Mouse (Mus musculus): ENCODE measurements around the gene Nlrx1.
"Not testable (repeated sequence)": the region's sequence is repeated elsewhere in the genome, so short reads cannot be mapped to it uniquely, and the experiment has no call there.

Nlrx1 gene

DNA sequence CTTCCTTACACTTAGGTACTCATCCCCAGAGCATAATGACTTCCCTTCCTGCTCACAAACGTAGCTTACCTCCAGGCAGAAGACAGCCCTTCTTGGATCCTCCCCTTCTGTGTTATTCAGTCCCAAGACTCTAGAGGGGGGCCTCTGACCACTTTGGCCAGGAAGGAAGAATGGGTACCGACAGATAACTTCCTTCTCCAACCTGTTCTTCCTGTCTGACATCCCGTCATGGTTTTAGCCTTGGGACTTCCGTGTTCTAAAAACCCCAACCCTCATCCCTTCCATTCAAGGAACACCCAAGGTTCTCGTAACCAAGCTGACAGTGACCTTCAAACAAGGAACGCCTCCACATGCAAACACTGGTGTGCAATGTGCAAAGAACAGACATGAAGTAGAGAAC lies at the start of gene Nlrx1:
Gene Nlrx1, minus strand, starts transcription at position 168 of the 400 bp plus-strand sequence.
- no peak for DNase-seq

DNA sequence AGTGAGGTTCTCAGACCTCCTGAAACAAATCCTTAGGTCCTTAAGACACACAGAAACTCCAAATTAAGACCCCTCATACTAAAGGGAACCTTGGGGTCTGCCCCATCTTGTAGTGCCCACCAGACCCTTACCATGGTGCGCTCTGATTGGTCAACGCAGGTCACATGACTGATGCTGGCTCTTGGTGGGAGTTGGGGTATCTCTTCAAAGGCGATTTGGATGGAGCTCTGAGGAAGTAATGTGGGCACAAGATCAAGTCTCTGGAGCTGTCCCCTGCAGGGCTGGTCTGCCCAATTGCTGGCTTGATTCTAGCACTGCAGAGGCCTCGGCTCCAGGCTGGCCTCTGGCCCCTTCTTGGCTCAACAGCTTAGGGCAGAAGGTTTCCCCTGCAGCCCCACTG lies 49.1 kb upstream of the Nlrx1 start:
- DNase-seq: peak in 1 of 2 experiments; percentile 35

DNA sequence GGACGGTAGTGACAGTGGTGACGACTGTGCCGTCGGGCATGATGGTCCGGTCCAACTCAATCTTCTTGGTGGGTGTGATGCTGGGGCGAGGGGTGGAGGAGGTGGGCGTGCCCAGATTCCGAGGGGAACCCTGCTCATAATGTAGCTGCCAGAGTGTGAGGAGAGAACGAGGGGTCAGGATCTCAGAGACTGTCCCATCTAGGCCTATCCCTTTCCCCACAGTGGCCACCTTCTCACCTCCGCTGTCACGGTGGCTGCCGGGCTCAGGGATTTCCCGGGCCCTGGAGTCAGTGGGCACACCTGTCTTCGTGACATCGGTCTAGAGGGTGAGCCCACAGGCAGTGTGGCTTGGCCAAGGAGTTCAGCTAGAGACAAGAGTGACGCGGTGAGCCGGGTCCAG lies 46.5 kb upstream of the Nlrx1 start:
- no peak for DNase-seq

DNA sequence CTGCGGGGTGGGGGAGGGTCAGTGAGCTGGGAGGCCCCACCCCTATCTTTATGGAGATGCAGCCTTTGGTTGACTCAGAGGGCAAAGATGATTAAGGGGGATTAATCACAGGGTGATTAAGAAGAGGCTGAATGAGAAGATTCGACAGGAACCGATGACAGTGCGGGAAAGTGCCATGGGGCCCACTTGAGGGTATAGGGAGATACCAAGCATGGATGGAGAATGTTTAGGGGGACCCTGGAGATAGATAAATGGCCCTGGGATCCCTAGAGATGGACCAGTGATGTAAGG lies 45.8 kb upstream of the Nlrx1 start:
- no peak for DNase-seq

DNA sequence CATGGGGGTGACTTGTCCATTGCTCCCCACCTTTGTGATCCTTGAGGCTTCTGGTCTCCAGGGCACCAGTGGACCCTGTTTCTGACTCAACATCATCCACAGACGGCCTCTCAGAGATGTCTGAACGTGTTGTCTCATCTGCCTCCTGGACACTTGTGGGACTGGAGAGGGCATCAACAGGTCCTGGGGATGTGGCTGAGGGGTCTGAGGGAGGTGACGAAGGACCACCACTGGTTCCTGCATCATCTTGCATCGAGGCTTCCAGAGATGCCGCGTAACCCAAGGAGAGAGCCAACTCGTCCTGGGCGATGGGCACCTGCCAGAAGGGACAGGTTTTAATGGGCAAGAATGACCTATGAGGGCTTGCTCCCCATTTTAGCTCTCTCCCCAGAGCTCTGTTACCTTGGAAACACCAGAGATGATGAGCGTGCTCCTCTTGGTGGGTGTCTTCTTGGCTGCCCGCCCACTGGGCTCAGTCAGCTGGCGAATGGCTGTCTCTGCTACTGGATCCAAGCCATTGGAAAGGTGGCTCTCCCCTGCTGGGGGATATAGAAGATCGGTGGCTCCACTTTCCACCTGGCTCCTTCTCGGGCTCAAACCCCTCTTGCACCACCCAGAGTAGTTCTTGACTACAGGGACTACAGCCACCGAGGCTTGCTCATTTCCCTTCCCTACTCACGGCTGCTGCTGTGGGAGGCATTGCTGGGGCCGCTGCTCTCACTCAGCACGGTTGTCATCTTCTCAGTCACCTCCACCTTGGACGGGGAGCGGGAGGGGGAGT lies 45.3 kb upstream of the Nlrx1 start:
- peak; percentile 82 to 88 for DNase-seq

DNA sequence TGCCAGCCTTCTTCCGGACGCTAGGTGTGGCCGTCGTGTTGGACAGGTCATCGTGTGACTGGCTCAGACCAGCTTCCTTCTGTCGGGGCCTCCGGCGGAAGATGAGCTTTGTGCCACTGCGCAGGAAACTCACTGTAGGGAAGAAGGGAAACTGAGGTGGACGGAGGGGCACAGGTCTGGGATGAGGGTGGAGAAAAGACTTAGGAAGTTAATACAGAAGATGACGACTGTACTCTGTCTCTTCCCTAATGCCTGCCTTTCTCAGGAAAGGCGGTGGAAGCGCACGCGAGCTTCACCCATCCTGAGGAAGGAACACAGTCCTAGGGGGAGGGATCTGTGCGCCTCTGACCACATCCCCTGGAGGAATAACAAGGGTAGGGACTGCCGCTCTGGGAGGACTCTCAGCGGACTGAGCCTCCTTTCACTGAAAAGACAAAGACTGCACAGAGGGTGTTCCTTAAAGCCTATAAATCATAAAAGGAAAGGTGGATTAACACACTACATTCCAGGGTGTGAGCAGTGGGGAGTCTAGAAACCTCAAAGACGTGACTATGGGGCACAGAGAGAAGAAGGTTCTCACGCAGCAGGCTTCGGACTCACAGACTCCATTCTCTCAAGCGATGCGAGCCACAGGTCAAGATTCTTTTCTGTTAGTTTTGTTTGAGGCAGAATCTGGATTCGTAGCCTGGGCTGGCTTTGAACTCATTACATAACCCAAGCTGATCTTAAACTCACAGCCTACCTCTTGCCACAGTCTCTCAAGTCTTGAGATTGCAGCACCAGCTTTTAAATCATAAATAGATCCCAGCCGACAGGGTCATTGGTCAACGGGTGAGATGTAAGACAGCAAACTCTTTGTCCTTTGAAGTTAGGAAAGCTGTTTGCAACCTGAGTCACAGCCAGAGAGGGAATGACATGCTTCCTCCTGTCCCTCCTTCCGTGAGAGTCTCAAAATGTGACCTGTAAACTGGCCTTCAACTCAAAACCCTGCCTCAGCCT lies 43.0 kb upstream of the Nlrx1 start:
- DNase-seq: no peak

DNA sequence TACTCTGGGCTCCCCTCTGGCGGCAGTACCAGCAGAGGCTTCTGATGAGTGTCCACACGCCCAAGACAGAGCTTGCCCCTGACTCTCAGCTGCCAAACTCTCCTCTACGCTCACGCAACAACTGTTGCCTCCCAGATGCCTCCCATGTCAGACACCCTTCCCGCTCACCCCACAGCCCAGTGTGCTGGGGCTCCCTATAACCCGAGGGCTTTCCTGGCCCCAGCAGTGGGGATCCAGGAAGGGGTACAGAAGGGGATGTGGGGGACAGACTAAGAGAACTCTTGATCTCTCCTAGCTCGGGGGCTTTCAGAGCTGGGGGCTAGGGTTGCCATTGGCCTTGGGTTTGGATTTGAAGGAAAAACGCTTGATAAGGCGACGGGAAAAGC lies 42.3 kb upstream of the Nlrx1 start:
- DNase-seq: no peak

DNA sequence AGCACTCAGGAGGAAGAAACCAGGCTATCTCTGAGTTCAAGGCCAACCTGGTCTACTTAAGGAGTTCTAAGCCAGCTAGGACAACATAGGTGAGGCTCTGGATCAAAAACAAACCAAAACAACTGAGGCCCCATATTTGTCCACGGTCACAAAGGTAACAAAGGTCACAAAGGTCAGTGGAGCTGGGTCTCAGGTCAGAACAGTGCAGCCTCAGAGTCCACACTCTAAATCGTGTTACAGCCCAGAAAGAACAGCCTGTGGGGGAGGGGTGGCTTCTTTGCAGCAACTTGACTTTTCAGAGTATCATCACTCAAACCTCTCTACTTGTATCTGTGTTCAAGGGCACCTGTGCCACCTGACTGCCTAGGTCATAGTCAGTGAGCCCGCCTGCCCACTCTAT lies 41.4 kb upstream of the Nlrx1 start:
- DNase-seq: no peak

DNA sequence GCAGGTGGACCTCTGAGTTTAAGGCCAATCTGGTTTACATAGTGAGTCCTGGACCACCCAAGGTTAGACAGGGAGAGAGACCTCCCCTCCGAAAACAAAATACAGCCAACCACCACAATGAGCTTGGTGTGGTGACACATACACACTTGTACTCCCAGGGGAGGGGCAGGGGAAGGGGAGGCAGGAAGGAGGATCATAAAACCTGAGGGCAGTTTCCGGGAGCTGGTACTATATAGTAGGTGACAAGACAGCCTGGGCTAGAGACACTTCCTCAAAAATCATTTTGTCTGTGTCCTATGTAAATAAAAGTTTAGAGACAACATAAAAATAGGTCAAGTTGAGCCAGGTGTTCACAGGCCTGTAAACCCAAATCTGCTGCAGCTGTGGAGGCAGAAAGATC lies 38.8 kb upstream of the Nlrx1 start:
- DNase-seq: no peak

DNA sequence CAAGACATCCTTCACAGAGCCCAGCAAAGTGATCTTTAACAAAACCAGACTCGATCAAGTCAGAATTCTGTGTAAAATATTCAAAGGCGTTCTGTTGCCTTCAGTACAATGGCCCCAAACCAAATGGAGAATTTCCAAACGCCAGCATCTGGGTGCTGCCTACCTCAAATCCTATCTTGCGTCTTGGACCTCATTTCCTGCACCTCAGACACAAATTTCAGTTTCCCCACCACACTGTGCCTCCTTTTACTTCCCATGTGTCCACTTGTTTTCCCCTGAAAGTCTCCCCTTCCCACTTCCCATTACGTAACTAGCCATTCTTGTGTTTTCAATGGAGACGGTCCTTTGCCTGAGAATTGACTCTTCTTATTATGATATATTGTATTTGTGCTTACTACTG lies 38.1 kb upstream of the Nlrx1 start:
- no peak for DNase-seq

DNA sequence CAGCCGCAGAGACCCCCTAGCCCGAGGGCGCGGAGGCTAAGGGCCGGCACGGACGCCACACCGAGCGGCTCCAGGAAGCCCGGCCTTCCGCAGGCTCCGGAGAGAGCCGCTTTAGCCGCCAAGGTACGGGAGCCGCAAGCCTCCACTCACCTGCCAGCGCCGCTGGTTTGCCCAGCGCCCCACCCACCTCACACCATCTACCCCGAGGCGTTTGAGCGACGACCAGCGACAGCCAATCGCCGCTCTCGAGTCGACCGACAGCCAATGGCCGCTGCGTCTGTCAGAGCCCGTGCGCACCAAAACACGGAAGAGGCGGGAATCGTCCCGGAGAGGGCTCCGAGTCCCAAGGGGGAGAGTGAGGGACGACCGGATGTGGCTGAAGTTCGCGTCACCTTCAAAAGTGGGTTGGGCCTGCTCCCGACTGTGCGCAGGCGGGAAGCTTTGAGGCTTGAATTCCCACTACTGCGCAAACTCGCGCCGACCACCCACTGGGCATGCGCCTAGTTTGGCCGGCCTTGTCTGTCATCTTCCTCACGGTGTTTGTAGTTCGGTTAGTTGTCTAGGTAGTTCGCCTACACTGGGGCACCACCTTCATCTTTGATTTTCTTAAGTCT lies 37.2 kb upstream of the Nlrx1 start, which contains the start of gene Hinfp:
Gene Hinfp, minus strand, starts transcription at position 206 of the 614 bp plus-strand sequence.
- peak; percentile 97 to 98 for DNase-seq

DNA sequence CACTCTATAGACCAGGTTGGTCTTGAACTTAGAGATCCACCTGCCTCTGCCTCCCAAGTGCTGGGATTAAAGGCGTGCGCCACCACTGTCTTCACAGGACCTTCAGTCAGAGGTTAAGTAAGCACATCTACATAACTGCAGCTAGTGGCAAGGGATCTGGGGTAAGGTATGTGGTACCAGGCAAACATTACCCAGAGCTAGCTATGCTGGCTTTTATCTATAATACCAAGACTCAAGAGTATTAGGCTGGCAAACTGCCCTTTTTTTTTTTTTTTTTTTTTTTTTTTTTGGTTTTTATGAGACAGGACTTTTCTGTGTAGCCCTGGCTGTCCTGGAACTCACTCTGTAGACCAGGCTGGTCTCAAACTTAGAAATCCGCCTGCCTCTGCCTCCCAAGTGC lies 31.6 kb upstream of the Nlrx1 start:
- DNase-seq: not testable (repeated sequence)

DNA sequence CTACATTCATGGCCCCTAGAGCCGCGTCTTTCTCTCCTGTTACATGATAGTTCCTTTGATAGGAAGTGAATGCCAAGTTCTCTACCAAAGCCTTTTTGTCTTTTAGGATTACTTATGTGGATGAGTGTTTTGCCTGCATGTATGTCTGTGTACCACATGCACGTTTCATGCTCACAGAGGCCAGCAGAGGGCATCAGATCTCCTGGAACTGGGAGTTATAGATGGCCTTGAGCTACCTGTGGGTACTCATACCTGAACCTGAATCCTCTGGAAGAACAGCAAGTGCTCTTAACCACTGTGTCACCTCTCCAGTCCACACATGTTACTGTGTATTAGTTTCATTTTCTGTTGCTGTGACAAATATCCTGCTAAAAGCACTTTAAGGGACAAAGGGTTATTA lies 24.1 kb upstream of the Nlrx1 start:
- DNase-seq: peak; percentile 64 to 78

DNA sequence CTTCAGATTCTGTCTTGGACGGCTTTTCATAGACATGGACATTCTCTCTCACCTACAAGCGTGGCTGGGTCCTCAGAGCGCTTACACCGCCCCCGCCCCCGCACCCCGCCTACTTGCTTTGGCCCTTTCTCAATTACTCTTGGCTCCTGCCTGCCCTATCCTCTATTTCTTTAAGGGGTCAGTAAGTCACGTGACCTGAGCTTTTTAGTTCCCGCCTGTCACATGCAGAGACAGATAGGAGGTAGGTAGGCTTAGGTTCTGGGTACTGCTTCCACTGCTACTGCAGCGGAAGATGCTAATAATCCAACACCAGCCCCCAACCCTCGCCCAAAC lies 20.5 kb upstream of the Nlrx1 start:
- peak; percentile 29 to 40 for DNase-seq

DNA sequence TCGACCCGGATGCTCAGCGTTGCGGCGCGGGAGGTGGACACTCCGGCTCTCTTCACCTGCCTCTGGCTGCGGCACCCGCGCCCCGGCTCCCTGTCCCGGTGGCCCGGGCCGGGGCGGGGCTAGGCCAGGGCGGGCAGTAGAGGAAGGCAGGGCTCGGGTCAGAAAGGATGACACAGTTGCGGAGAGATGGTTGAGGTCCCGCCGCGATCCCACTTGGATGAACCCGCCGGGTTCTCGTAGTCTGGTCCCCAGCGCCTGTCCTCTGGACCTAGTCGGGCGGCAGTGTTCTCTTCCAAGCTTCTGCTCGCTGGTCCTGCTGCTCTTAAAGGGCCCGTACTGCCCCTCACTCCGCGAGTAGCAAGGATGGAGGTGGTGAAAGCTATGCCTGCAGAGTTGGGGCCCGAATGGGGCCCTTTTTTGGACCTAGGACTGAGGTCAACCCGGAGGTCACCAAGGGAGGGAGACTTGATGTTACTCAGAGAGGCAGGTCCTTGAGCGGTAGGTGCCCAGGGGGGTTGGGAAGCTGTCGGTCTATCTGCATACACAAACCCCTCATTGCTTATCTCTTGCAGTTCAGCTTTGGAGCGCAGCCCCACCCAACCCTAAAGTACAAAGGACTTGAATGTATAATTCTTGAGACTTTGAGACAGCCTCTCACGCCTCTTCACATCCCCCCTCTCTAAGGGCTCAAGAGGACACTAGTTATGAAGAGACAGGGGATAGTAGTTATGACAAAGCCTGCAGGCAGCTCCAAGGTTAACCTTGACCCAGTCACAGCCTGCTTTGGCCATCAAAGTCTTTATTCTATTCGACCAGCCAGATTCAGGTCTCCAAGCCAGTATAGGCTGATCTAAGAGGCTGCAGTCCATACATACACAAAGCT lies 19.9 kb upstream of the Nlrx1 start, which contains the start of gene Abcg4:
Gene Abcg4, minus strand, starts transcription at position 540 of the 883 bp plus-strand sequence.
- DNase-seq: peak; percentile 67 to 72

DNA sequence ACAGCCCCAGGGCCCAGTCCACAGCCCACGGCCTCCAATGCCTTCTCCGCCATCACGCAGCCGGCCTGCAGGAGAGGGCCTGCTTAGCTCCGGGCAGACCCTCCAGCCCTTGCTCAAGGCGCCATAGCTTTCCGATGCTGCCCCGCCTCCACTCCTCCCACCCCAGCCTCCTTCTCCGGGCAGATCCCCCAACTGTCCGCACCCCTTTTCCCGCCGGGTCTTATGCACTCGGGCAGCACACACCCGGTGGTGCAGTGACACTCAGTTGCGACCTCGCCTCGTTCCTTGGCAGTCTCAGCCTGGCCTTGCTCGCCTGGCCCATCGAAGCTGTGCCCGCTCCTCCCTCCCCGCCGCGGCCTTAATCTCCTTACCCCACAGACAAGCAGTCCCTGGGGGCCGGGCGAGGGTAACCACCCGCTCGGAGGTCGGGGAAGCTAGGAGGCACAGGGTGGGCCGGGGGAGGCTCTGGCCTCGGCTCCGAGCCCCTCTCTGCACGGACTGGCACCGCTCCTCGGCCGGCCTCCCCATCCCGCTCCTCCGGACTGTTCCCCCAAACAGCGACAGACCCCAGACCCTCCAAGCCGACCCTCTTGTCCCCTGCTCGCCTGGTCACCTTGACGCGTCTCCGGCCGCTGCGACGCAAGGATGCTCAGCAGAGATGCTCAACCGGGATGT lies 19.1 kb upstream of the Nlrx1 start:
- DNase-seq: peak; percentile 56 to 64

DNA sequence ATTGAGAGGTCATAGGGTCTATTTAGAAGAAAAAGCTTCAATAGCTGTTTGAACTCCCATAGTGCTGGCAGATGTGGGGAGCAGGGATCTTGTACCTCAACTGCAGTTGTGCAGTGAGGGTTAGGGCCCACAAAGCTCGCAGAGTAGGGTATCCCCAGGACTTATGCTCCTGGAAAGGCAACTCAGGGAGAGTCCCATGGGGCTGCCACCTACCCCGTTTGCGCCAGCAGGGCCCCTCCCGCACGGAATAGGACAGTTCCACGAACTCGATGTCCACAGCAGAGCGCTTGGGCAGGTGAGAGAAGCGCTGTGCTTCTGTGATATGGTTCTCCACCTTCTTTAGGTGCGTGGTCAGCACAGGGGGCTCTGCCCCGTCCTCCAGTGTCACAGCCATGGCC lies 18.6 kb upstream of the Nlrx1 start:
- DNase-seq: peak in 1 of 2 experiments; percentile 33

DNA sequence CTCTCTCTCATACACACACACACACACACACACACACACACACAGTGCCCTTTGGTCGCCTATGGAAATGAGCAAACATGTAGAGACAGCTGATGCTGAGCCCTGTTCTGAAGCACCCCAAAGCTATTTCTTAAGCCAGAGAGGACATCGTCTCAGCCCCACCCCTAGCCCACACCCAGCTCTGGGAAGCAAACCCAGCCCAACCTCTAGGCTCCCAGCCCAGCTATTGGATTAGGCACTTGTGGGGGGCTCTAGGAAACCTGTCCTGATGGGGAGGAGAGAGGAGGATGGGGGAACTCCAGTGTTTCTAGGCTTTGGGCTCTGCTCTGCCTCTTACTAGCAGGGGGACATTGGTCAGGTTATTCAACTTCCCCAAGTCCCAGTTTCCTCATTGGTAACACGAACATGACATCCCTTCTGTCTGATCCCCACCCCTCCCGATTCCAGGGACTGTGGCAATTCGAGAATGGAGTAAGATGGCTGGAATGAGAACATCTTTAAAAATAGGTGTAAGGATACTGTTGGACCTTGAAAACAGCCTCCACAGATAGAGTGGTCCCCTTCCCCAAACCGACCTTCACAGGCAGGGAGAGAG lies 18.0 kb upstream of the Nlrx1 start:
- no peak for DNase-seq

DNA sequence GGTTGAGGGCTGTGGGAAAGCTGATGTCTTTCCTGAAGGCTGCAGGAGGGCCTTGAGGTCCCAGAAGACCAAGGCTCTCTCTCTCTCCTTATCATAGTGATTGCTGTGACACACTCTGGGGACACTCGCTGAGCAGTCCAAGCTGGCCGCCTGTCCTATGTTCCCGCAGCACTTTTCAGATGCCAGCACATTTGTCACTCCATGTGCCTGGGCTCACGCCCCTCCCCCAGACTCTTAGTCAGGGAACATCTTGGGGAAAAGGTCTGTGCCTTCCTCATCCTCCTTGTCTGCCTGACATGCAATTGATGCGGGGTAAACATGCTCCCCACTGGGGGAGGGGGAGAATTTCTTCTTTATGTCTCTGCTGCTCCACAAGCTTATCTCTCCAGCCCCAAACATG lies 14.8 kb upstream of the Nlrx1 start:
- DNase-seq: no peak

DNA sequence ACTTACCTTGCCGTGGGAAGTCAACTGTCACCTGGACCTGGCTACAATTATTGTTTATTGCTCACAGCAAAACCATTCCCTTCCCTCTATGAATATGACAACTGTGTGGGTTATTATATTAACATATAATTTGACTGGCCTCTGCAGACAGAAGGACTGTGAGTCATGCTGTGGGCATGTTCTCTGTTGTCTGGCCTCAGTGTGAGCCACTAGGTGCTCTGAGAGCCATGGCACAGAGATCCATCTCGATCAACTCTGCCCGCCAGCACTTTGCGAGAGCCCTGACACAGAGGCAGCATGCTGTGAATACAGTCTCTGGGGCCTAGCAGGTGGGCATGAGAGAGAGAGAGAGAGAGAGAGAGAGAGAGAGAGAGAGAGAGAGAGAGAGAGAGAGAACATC lies 1.6 kb upstream of the Nlrx1 start:
- no peak for DNase-seq

DNA sequence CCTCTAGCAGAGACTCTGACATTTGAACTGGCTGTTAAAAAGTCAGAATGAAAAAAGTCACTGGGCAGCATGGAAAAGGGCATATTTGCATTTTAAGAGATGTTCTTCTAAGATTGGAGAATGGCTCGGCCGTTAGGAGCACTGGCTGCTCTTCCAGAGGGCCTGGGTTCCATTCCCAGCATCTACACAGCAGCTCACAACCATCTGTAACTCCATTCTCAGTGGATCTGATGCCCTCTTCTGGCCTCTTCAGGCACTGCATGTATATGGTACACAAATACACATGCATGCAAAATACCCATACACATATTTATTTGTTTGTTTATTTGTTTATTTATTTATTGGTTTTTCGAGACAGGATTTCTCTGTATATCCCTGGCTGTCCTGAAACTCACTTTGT lies 678 bp upstream of the Nlrx1 start:
- DNase-seq: peak; percentile 47 to 66

DNA sequence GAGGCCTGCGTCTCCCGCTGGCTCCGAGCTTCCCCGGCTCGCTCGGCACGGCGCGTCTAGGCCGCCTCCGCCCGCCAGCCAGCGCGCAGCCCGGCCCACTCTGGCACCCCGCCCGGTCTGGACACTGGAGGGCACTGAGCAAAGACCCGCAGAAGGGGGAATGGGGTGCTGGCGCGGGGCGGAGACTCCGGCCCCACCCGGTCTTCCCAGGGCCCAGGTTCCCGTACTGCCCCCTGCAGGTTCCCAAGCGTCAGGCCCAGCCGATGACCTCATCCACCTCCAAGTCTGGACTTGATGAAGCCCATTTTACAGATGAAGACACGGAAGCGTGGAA lies 405 bp downstream of the Nlrx1 start:
- peak; percentile 82 to 88 for DNase-seq

Data from cerebellum, postnatal 14 days (tissue).